Mouse (Mus musculus) hindbrain, embryonic 10.5 days (tissue): Measurements from ENCODE around the gene Gm28308. TPM values are rescaled to one million over a fixed set of nuclear protein-coding genes. Genes with fewer than 3 reads are reported as not detected.

Source experiments
- DNase-seq: peaks from one replicate; pipeline ENCODE4 v3.0.0-alpha.2; 2017; ENCODE audit warnings: low spot score
- H3K27ac ChIP-seq: fragments of 300-500 bp; sonication (generic); 2 replicates; pipeline ENCODE4 v1.5.1; 2016; ENCODE audit warnings: mild to moderate bottlenecking, moderate library complexity
- H3K27me3 ChIP-seq: fragments of 300-500 bp; sonication (generic); 2 replicates; pipeline ENCODE4 v1.6.1; 2016; ENCODE audit warnings: mild to moderate bottlenecking; ENCODE audit not compliant: poor library complexity, insufficient read depth, severe bottlenecking
- H3K36me3 ChIP-seq: fragments of 300-500 bp; sonication (generic); 2 replicates; pipeline ENCODE4 v1.6.1; 2016; ENCODE audit warnings: mild to moderate bottlenecking, moderate library complexity
- H3K4me1 ChIP-seq: fragments of 300-500 bp; sonication (generic); replicated peaks from 2 replicates; pipeline ENCODE4 v1.6.1; 2016; ENCODE audit warnings: mild to moderate bottlenecking
- H3K4me3 ChIP-seq: fragments of 300-500 bp; sonication (generic); 2 replicates; pipeline ENCODE4 v1.5.1; 2016; ENCODE audit warnings: mild to moderate bottlenecking, moderate library complexity
- H3K9me3 ChIP-seq: fragments of 300-500 bp; sonication (generic); 2 replicates; pipeline ENCODE4 v1.6.1; 2016; ENCODE audit warnings: mild to moderate bottlenecking, moderate library complexity
- WGBS: fragments of 180-500 bp; shearing (Covaris S2); methylation state at CpG from one replicate; pipeline ENCODE4 v1.1.7; 2016; 5-methylcytosine and 5-hydroxymethylcytosine counted together
- polyA plus RNA-seq: library from polyadenylated mRNA; unstranded; fragments of >200 nt; fragmentation: Nextera tagmentation; extraction: Ambion mirVana; gene quantifications from 2 replicates; pipeline ENCODE4 v1.2.1, GENCODE M21; 2016

Gene Gm28308
- polyA plus RNA-seq, 1 experiment from 2014 or later, result not detected

- Histone ChIP-seq H3K4me3 (peak overlapping the region; percentile 81), H3K36me3 (no peaks in the 10 kb centered on the region; the same call in 1 of the 2 replicates), H3K27me3 (peaks cover 100% of the 10 kb centered on the region), H3K27ac (peak overlapping the region; percentile 95), H3K4me1 (peaks cover 36% of the 10 kb centered on the region), H3K9me3 (no peaks in the 10 kb centered on the region)
- DNase-seq, result no peak
- WGBS, result 3% methylated on average over 12 of the region's 12 CpGs
These were observed 53.9 kb downstream of the Gm28308 start for GRCm38 (mm10) chr6:52159164-52159761.

DNA sequence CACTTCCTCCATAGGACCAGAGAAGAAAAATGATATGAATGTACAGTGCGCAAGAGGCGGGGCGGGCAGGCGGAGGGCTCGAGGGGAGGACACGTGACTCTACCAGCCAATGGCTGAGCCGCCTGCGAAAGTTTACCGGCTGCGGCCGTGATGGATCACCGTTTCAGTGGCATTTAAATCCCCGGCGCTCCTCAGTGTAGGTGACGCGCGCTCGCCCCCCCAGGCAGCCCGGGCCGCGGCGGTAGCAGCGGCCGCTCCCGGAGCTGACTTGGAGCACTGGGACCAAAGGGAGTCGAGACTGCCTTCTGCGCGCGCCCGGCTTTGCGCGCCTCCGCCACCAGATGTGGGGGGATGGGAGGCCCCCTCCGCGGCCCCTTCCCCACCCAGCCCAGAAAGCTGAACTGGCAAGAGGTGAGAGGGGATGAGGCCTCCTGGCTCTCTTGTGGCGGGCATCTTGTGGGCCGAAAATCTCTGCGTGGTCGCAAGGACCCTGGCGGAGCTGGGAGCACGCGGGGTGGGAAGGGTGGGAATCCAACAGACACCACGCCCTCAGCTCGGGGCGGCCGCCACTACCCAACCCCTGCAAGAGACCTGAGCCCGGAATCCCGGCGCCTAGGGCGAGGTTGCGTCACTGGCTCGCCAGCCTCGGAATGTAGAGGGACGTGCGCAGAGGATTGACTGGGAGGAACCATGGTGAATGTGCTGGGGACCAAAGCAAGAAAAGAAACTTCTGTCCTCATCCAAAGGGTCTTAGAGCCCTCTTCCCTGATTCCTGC lies 54.7 kb downstream of the Gm28308 start, which contains the start of gene Hoxa1:
Gene Hoxa1, minus strand, starts transcription at position 42 of the 776 bp plus-strand sequence.
- H3K27me3 ChIP-seq, result peaks cover 100% of the 10 kb centered on the region
- H3K4me1 ChIP-seq, result peaks cover 32% of the 10 kb centered on the region
- peak; percentile 87 for DNase-seq
- no peaks in the 10 kb centered on the region; the same call in 1 of the 2 replicates for H3K36me3 ChIP-seq
- under 1% methylated on average over 55 of the region's 55 CpGs for WGBS
- H3K27ac ChIP-seq, result peak within 1 kb of the TSS; percentile 95
- H3K9me3 ChIP-seq, result no peaks in the 10 kb centered on the region
- peak within 1 kb of the TSS; percentile 81 for H3K4me3 ChIP-seq

GRCm38 (mm10) chr6:52157466-52158275 lies 55.5 kb downstream of the Gm28308 start:
- Histone ChIP-seq H3K9me3 (no peaks in the 10 kb centered on the region), H3K4me1 (peaks cover 32% of the 10 kb centered on the region), H3K27ac (no peak overlapping the region; the same call in 1 of the 2 replicates), H3K4me3 (peak overlapping the region; percentile 81), H3K27me3 (peaks cover 100% of the 10 kb centered on the region), H3K36me3 (no peaks in the 10 kb centered on the region; the same call in 1 of the 2 replicates)
- DNase-seq, result peak; percentile 43
- WGBS, result 2% methylated on average over 32 of the region's 32 CpGs

GRCm38 (mm10) chr6:52156551-52157200 lies 56.5 kb downstream of the Gm28308 start:
- Histone ChIP-seq H3K36me3 (no peaks in the 10 kb centered on the region), H3K27ac (no peak overlapping the region), H3K4me1 (peaks cover 32% of the 10 kb centered on the region), H3K27me3 (peaks cover 100% of the 10 kb centered on the region), H3K9me3 (no peaks in the 10 kb centered on the region), H3K4me3 (no peak overlapping the region)
- WGBS, result 2% methylated on average over 20 of the region's 20 CpGs
- peak; percentile 35 for DNase-seq

DNA sequence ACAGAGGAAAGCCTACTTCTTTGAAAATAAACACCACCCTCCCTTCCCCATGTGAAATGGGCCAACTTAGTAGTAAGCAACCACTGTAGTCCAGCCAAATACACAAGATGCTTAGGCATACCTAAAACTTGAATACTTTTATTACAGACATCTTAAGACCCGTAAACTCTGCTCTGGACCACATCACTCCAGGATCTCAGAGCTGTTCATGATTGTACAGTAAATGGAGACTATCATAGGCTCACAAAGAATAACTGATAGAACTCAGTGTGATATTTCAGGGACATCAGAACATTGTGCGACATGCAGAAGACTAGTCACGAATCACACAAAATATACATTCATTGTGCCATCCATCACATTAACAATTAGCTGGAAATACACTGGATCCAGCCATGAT lies 57.7 kb downstream of the Gm28308 start:
- Histone ChIP-seq H3K36me3 (no peaks in the 10 kb centered on the region), H3K9me3 (no peaks in the 10 kb centered on the region), H3K27ac (no peak overlapping the region), H3K4me3 (no peak overlapping the region), H3K27me3 (peaks cover 100% of the 10 kb centered on the region), H3K4me1 (peaks cover 32% of the 10 kb centered on the region)
- 47% methylated on average over 3 of the region's 3 CpGs for WGBS
- DNase-seq, result no peak

DNA sequence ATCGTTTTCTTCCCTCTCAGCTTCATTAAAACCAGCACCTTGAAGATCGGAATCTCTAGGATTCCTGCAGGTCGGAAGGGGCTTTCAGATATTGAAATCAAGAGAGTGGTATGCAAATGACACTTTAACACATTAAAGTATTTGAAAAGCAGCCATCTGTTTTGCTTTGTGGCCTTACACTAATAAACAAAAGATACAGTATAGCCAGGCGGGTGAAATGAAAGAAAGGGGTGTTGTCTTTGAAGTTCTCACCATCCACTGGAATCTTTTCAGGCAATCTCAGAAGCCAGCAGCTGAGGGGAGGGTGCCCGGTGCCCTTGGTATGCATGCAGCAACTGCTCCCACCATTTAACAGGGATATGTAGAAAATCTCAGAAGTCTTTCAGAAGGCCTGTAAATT lies 59.1 kb downstream of the Gm28308 start:
- peaks cover 19% of the 10 kb centered on the region for H3K4me1 ChIP-seq
- H3K4me3 ChIP-seq, result no peak overlapping the region
- no peak for DNase-seq
- H3K9me3 ChIP-seq, result no peaks in the 10 kb centered on the region
- H3K27ac ChIP-seq, result no peak overlapping the region
- no peaks in the 10 kb centered on the region for H3K36me3 ChIP-seq
- H3K27me3 ChIP-seq, result peaks cover 100% of the 10 kb centered on the region
- WGBS, result 6% methylated on average over 5 of the region's 5 CpGs

- peak; percentile 24 for DNase-seq
- Histone ChIP-seq H3K27me3 (peaks cover 100% of the 10 kb centered on the region), H3K36me3 (no peaks in the 10 kb centered on the region), H3K4me3 (no peak overlapping the region), H3K9me3 (no peaks in the 10 kb centered on the region), H3K27ac (no peak overlapping the region), H3K4me1 (peaks cover 11% of the 10 kb centered on the region)
- WGBS, result 1% methylated on average over 6 of the region's 6 CpGs
These were observed 59.9 kb downstream of the Gm28308 start for GRCm38 (mm10) chr6:52153270-52153669.

GRCm38 (mm10) chr6:52152226-52153193 lies 60.6 kb downstream of the Gm28308 start:
- Histone ChIP-seq H3K4me3 (no peak overlapping the region), H3K9me3 (no peaks in the 10 kb centered on the region), H3K27me3 (peaks cover 100% of the 10 kb centered on the region), H3K4me1 (0 out of 2 replicates have a peak, but pooled peaks cover 5% of the 10 kb centered on the region), H3K27ac (no peak overlapping the region), H3K36me3 (no peaks in the 10 kb centered on the region)
- DNase-seq, result peak; percentile 38
- 3% methylated on average over 16 of the region's 16 CpGs for WGBS

- H3K4me3 ChIP-seq, result no peak overlapping the region
- WGBS, result 8% methylated on average over 4 of the region's 4 CpGs
- peaks cover 100% of the 10 kb centered on the region for H3K27me3 ChIP-seq
- 0 out of 2 replicates have a peak, but pooled peaks cover 5% of the 10 kb centered on the region for H3K4me1 ChIP-seq
- no peak for DNase-seq
- H3K36me3 ChIP-seq, result no peaks in the 10 kb centered on the region
- no peaks in the 10 kb centered on the region for H3K9me3 ChIP-seq
- no peak overlapping the region for H3K27ac ChIP-seq
These were observed 61.6 kb downstream of the Gm28308 start for GRCm38 (mm10) chr6:52151571-52151970.

- peak overlapping the region; percentile 11; the same call in 1 of the 2 replicates for H3K4me3 ChIP-seq
- 6% methylated on average over 16 of the region's 16 CpGs for WGBS
- no peak overlapping the region for H3K27ac ChIP-seq
- DNase-seq, result no peak
- no peaks in the 10 kb centered on the region for H3K9me3 ChIP-seq
- H3K27me3 ChIP-seq, result peaks cover 100% of the 10 kb centered on the region
- H3K4me1 ChIP-seq, result 0 out of 2 replicates have a peak, but pooled peaks cover 5% of the 10 kb centered on the region
- no peaks in the 10 kb centered on the region for H3K36me3 ChIP-seq
These were observed 62.7 kb downstream of the Gm28308 start for GRCm38 (mm10) chr6:52150401-52150966.

DNA sequence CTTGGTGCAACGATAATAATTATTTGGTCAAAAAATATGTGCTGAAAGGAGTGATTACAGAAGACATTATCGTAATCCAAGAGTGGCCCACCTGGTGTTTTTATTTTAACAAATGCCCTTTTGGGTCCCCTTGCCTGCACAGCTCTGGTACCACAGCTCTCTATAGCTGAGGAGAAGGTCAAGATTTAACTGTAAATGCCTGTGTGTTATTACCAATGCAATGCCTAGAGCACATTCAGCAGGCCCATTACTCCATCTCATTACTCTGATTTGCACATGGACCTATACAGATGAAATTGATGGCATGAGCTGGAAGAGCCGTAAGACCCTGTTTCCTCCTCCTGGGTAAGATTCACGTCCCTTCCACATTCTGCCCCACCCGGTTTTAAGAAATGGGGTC lies 74.0 kb downstream of the Gm28308 start:
- H3K27me3 ChIP-seq, result peaks cover 4% of the 10 kb centered on the region; the same call in 1 of the 2 replicates

More for the DNA sequence above, 74.0 kb downstream of the Gm28308 start:
- no peaks in the 10 kb centered on the region for H3K9me3 ChIP-seq
- DNase-seq, result no peak
- H3K27ac ChIP-seq, result no peak overlapping the region
- H3K36me3 ChIP-seq, result no peaks in the 10 kb centered on the region
- WGBS, result 92% methylated on average over 5 of the region's 5 CpGs
- no peak overlapping the region for H3K4me3 ChIP-seq
- H3K4me1 ChIP-seq, result peaks cover 14% of the 10 kb centered on the region
